Mouse (Mus musculus): ENCODE measurements around the gene Zbtb43.

Gene Zbtb43

DNA sequence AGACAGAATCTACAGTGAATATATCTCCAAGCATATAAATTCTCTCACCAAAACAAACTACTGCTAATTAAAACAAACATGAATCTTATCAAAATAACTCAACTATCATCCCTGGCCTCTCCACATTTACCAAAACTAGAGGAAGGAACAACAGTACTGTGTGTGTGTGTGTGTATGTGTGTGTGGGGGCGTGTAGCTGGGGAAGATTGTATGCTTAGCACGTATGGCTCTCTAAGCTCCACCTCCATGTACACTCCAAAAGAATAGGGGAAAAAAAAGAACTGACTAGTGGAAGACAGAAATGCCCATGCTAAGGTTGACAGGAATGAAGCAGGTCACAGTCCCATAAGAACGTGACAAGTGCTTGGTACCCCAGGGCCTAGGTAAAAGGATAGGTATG lies 13.0 kb downstream of the Zbtb43 start:
- no peak for DNase-seq (ENCODE audit: inconsistent age in 2 of 2, low spot score in 1 of 2)

DNA sequence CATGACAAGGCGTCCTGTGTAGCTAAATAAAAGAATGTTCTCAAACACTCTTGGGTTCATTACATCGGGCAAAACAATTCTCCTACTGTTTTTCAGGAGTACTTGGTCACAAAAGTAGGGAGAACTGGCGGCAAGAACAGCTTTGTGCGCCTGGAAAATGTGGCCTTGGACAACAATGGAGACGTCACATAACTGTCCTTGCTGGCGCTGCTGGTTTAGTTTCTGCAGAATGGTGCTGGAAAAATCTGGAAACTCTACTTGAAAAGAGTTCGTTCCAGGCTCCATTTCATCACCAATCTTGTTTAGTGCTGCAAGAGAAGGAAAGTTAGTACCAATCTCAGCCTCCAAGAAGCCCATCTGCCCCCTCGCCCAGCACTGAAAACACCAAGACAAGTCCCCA lies 13.5 kb downstream of the Zbtb43 start:
- peak in 1 of 2 experiments; percentile 80 for DNase-seq (ENCODE audit: inconsistent age in 2 of 2, low spot score in 1 of 2)

DNA sequence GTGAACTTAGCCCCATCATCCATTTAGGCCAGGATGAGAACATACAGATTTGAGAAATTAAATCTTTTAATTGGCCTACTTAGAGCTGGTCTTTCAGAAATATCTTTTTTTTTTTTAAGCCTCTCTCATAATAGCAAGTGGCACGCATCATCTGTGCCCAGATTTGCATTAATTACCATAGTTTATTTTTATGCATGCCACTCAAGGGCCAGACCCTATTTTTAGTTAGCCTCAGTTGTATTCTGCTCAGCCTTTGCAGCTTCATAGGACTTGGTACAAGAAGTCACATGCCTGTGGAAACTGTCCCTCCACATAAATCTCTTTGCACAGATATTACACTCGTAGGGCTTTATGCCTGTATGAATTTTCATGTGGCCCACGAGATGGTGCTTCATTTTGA lies 14.9 kb downstream of the Zbtb43 start:
- DNase-seq (ENCODE audit: inconsistent age in 2 of 2, low spot score in 1 of 2): no peak

DNA sequence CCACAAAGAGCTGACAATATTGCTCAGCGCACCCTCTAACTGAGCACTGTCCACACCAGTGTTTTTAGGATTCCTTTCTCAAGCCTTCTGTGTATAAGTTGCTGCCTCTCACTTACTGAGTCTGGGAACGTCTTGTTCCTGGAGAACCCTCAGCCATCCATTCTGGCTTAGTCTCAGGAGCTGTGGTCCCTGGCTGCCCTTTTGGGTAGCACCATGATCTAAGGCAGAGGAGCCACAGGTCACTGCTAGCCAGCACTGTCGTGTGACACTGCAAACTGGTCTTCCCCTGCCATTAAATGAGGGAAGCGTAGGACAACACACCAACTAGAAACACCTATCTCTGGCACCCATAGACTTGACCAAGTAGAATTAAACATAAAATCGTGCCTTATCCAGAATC lies 15.6 kb downstream of the Zbtb43 start:
- DNase-seq (ENCODE audit: inconsistent age in 2 of 2, low spot score in 1 of 2): no peak

DNA sequence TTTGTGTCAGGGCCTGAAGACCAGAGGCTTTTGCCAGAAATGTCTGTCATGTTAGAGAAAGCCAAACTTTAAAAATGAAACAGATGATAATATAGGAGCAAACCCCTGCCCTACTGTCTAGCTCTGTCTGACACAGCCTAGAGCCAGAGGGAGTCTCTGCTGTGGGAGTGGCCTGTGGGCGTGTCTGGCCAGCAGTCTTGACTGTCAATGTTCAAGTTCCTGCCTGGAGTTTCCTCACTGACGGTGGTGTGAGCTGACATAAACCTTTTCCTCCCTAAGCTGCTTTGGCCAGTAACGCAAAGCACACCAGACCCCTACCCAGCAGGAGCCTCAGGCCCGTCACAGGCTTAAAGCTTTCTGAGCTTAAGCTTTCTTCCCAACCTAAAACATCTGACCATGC lies 16.2 kb downstream of the Zbtb43 start:
- DNase-seq (ENCODE audit: inconsistent age in 2 of 2, low spot score in 1 of 2): peak; percentile 40 to 82

DNA sequence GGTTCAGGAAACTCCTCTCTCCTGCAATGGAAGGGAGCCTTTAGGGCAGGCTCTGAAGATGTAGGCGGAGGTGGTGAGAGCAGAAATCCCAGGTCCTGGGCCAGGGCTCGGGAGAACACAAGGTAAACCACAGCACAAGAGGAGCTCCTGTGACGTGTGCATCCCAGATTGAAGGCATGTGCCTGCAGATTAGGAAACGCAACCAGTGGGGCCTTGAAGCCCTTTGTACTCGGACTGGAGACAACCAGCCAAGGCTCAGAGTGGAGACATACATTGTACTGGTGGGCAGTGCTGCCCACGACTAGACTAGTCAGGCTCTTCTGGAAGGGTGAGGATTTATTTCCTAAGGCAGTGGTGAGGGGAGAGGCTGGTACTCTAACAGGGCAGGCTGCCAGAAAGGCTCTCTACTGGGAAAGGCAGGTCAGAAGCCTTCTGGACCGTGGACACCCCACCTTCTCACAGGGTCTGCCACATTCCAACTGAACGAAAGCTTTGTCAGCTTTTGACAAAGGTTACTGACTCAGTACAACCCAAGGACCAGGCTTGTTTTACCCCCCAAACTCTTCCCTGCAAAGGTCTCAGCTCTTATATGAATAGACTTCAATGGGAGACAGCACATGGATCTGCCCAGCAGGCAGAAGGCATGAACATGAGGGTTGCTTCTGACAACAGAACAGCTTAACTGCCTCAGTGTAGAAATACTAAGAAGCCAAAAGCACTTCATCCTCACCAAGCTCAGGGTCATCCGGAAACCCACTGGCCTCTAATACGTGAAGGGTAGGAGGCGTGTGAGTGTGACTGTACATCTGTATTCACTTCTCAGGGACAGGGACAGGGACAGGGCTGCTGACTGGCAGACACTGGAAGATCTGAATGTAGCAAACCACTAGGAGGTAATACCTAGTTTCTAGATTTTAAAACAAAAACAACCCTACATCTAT lies 17.1 kb downstream of the Zbtb43 start:
- peak in 1 of 2 experiments; percentile 85 for DNase-seq (ENCODE audit: inconsistent age in 2 of 2, low spot score in 1 of 2)

DNA sequence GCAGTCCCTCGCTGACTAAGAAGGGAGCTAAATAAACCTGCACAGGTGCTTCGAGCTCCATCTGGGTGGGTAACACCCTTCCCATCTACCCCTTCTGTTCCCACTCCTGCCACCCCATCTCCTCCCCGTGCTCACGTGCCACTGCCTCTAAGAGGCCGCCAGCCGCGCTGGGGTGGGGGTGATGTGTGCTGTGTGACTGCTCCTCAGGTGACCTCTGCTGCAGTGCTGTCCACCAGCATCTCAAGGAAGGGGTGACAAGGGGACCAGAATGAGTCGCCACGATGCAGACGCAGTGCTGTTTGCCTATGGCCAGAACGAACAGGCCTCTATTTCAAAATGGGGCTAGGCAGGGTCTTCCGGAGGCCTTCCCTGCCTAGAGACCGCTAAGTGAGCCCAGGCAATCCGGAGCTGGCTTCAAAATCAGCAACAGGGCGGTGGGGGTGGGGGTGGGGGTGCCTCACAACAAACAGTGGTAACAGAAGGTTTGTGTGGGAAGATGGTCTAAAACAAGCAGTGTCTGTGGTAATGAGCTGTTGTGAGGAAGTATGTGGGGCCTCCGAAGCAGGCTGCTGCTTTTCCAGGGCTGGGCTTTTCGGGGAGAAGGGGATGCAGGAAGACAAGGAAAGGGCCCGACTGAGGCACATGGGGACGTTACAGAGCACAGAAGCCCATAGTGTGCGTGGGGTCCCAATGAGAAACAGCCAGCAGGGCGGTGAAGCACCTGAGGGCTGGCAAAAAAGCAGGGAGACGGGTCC lies 19.1 kb downstream of the Zbtb43 start:
- no peak for DNase-seq (ENCODE audit: inconsistent age in 2 of 2, low spot score in 1 of 2)

DNA sequence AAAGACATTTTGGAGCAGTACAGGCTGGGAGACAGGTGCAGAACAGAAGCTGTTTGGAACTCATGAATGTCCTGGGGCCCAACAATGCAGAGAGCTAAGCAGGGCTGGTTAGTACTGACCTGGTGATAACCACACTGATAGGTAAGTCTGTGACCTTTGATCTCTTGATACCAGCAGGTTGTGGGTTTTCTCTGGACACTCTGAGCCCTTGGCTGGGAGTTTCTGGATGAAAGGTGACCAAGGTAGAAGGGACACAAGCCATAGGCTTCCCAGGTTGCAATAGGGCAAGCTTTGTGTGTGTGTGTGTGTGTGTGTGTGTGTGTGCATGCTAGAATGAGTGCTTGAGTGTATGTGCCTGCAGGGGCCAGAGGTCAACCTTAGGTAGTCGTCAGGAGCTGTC lies 21.6 kb downstream of the Zbtb43 start:
- DNase-seq (ENCODE audit: inconsistent age in 2 of 2, low spot score in 1 of 2): no peak

DNA sequence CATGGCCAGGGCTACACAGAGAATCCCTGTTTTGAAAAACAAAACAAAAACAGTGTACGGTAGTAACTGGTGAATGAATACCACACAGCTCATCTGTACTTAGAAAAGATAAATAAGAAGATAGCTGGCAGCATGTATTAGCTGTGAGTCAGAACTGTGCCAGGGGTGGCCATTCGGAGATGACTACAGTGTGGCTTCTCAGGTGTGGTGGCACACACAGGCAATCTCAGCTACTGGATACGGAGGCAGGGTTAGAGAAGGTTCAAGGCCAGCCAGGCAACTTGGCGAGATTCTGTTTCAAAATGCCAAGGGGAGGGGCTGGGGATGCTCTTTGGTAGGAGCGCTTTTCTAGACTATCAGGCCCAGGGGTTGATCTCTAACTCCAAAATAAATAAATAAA lies 22.6 kb downstream of the Zbtb43 start:
- DNase-seq (ENCODE audit: inconsistent age in 2 of 2, low spot score in 1 of 2): peak; percentile 48 to 69

DNA sequence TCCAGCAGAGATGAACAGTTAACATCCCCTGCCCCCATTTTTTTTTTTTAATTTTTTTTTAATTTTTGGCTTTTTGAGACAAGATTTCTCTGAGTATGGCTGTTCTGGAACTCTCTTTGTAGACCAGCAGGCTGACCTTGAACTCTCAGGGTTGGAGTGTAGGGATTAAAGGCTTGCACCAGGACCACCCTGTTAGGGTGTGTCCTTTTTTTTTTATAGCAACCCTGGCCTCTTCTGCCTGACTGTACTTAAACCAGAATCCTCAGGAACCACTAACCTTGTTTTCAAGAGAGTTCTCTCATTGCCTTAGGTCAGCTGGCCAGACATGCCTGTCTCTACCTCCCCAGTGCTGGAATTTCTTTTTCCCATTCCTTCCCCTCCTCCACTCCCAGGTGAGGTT lies 23.5 kb downstream of the Zbtb43 start:
- DNase-seq (ENCODE audit: inconsistent age in 2 of 2, low spot score in 1 of 2): no peak

DNA sequence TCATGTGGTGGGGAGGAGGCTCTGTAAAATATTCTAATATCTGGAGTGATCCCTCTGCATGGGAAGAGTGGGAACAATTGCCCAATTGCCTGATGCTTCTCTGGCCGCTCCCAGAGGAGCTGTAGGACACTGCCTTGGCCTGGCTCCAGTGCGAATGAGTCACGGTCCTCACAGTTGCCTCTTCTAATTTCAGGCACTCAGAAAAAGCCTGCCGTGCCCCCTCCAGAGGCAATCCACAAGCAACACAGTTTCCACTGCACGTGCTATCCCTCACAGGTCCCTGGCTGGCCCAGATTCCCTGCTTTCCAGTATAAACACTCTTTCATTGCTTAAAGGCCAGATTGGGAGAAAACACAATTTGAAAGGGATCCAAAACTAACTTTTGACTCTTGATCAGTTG lies 24.0 kb downstream of the Zbtb43 start:
- DNase-seq (ENCODE audit: inconsistent age in 2 of 2, low spot score in 1 of 2): peak; percentile 93 to 97

DNA sequence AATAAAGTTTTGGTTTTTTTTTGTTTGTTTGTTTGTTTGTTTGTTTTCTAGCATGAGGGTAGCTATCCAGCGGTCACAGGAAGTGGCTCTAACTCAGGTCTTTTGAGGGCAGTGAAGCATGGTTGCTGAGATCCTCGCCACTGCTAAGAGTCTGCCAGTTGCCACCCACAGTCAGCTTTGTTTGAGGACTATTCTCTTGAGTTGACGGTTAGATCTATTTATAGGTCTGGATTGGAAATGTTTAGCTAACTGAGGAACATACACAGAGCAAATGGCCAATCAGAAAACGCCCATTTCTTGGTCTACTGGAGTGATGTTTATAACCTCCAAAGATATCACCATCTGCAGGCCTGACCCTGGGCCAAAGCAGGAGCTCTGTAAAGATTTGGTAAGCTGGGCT lies 25.7 kb downstream of the Zbtb43 start:
- DNase-seq (ENCODE audit: inconsistent age in 2 of 2, low spot score in 1 of 2): no peak

DNA sequence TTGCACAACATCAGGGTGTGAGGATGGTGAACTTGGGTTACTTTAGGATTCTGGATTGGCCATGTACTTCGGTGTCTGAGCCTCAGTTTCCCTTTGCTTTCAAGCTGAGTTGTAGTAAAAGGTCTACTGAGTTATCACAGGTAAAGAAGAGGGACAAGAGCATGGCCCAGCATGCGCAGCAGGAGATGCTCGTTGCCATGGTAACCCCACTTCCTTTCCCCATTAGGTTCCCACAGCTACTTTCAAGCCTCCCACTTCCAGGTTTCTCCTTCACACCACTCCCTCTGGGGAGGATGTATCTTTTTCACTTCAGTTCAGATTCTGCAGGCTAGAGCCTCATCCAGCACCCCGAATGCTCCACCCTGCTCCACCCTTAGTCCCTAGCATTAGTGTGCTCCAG lies 27.5 kb downstream of the Zbtb43 start:
- no peak for DNase-seq (ENCODE audit: inconsistent age in 2 of 2, low spot score in 1 of 2)

DNA sequence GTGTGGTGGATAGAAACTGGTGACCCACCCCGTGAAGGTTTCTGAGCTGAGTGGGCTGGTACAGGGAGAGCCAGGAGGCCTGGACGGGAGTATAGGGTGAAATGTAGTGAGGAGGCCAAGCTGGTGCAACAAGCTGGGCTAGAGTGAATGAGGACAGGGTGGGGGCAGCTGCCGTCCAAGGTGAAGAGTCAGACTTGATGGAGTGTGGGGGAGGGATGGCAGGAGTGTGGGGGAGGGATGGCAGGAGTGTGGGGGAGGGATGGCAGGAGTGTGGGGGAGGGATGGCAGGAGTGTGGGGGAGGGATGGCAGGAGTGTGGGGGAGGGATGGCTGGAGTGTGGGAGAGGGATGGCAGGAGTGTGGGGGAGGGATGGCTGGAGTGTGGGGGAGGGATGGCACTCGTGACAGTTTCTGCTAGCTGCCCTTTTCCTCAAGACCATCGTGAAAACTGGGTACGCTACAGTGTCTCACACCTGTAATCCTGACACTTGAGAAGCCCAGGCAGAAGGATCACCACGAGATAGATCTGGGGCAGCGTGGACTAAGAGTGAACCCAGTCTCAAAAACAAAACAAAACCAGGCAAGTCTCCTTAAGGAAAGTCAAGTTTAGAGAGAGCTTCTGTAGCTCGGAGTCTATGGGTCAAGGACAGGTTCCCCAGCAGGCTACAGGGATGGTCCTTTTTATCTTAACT lies 28.2 kb downstream of the Zbtb43 start:
- DNase-seq (ENCODE audit: inconsistent age in 2 of 2, low spot score in 1 of 2): no peak

DNA sequence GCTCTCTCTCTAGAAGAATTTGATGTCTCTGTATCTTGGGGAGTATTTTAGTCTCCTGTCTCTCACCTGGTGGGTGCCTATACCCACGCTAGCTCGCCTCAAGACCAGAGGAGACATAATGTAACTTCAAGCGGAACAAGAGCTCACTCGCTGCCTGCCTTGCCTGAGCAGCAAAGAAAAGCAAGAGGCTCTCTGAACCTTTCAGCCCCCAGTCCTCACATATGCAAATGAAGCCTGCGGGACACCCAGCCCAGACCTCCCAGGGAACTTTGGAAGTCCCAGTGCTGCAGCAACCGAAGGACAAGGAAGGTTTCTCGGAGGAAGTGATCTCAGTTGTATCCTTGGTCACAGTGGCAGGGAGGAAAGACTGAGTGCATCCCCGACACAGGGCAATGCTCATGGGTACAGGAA lies 28.9 kb downstream of the Zbtb43 start:
- DNase-seq (ENCODE audit: inconsistent age in 2 of 2, low spot score in 1 of 2): no peak

DNA sequence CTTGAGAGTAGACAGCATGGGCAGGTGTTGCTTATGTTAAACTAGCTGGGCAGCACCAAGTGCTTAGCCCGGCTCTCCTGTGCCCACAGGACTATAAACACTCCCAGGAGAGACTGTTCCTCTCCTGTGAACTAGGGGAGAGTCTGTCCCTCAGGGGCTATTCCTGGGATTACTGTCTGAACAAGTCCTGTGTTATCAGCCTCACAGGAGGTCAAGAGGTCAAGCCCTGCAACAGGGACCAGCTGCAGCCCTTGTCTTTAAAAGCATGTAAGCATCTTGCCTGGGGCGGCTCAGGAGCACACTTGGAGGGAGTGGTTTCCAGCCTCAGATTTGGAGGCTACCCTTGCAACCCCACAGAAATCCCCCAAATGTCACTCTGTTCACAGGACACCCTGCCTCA lies 30.0 kb downstream of the Zbtb43 start:
- DNase-seq (ENCODE audit: inconsistent age in 2 of 2, low spot score in 1 of 2): no peak

DNA sequence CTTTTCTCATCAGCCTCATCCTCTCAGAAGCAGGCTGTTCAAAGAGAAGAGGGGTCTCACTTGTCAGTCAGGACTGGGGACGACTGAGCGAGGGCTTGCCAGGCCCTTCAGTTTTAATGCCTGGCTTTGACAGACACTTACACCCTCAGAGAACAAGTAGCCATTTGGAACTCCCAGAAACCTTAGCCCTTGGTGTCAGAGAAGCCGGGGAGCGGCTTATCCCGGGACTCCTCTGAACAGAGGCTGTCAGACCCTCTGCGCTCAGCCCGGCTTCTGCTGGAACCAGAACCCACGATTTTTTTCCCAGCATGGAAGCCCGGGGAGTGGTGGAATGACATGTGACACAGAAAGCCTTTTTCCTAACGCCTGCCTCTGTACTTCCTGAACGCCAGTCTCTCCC lies 31.2 kb downstream of the Zbtb43 start:
- no peak for DNase-seq (ENCODE audit: inconsistent age in 2 of 2, low spot score in 1 of 2)

DNA sequence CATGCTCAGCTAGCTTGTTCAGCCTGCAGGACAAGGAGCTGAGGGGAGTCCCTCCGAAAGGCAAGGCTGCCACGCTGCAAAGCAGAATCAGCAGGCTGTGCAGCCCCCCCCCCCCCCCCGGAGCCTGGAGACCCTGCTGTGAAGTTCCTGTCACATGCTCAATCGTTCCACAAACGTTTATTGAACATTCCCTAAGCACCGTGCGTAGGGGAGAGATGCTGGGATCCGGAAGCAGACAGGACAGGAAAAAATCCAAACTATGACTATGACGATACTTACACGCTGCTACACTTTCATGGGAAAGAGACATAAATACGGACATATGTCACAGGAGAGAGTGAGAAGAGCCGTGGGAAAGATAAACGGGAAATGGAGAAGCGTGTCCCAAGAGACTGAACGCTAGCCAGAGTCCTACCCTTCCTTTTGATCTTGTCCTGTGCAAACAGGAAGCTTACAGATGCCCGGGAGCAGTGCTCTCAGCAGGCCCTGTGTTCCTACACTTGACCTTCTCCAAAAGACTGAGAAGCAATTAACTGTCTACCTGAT lies 32.3 kb downstream of the Zbtb43 start:
- DNase-seq (ENCODE audit: inconsistent age in 2 of 2, low spot score in 1 of 2): no peak

DNA sequence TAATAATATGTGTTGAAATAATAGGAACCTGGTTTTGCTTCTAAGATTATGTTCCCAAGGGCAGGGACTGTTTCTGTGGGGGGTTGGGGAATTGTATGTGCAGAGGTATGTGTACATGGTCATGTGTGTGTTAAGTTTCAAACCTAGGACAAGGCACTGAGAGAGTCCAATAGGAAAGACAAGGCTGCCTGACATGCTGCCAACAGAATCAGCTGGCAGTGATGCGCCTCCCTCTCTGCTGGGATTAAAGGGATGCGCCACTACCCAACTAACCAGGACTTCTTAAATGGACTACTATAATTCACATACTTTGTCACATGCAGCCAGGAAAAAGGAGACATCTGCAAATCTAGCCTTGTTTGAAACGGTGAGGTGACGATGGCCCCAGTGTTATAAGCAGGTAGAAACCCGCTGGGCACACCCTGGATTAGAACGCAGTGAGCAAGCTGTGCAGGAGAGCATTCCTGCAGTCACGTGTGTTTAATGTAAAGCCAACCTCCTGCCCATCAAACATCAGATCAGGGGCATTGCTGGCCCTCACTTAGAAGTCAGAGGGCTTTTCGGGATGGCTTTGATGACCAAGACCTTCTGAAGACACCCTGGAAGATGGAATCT lies 33.2 kb downstream of the Zbtb43 start:
- no peak for DNase-seq (ENCODE audit: inconsistent age in 2 of 2, low spot score in 1 of 2)

DNA sequence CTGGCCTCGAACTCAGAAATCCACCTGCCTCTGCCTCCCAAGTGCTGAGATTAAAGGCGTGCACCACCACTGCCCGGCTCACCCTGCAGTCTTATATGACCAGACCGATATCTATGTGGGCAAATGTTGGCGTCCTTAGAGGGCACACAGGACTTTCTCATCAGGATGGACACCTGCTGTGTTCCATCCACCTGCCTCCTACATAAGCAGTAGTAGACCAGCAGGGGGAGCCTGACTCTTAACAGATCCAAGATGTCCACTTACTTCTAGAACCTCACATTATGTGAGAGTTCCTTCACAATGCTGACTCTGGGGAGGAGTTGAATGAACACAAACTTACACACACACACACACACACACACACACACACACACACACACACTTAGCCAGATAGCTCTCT lies 35.5 kb downstream of the Zbtb43 start:
- DNase-seq (ENCODE audit: inconsistent age in 2 of 2, low spot score in 1 of 2): peak; percentile 42 to 80
